Mouse (Mus musculus) stomach, postnatal 0 days (tissue): ENCODE results near the gene Slc16a8. TPM values are rescaled to one million over a fixed set of nuclear protein-coding genes. Genes with fewer than 3 reads are reported as not detected.
"Not testable (repeated sequence)": the region's sequence is repeated elsewhere in the genome, so short reads cannot be mapped to it uniquely, and the experiment has no call there.

Source experiments
- ATAC-seq: fragments of 200-750 bp; cut with Nextera tagmentation; 2 replicates; pipeline ENCODE4 v1.8.0; 2017; ENCODE audit not compliant: low FRiP score, low TSS enrichment
- DNase-seq: peaks from one replicate; pipeline ENCODE4 v3.0.0-alpha.2; 2016; ENCODE audit warnings: low spot score
- H3K27ac ChIP-seq: fragments of 300-500 bp; sonication (generic); replicated peaks from 2 replicates; pipeline ENCODE4 v1.5.1; 2014; ENCODE audit warnings: mild to moderate bottlenecking, control low read depth
- H3K27me3 ChIP-seq: fragments of 300-500 bp; sonication (generic); 2 replicates; pipeline ENCODE4 v1.6.1; 2014; ENCODE audit warnings: low read length; ENCODE audit not compliant: control insufficient read depth, insufficient read depth
- H3K36me3 ChIP-seq: fragments of 300-500 bp; sonication (generic); 2 replicates; pipeline ENCODE4 v1.6.1; 2014; ENCODE audit warnings: low read length, mixed read lengths; ENCODE audit not compliant: control insufficient read depth, insufficient read depth
- H3K4me1 ChIP-seq: fragments of 300-500 bp; sonication (generic); replicated peaks from 2 replicates; pipeline ENCODE4 v1.6.1; 2014; ENCODE audit warnings: antibody characterized with exemption; ENCODE audit not compliant: control insufficient read depth, insufficient read depth
- H3K4me2 ChIP-seq: fragments of 300-500 bp; sonication (generic); replicated peaks from 2 replicates; pipeline ENCODE4 v1.6.1; 2014; ENCODE audit warnings: low read depth, mild to moderate bottlenecking, control low read depth, moderate library complexity
- H3K4me3 ChIP-seq: fragments of 300-500 bp; sonication (generic); 2 replicates; pipeline ENCODE4 v1.5.1; 2014; ENCODE audit warnings: low read depth, low read length, control low read depth
- H3K9ac ChIP-seq: fragments of 300-500 bp; sonication (generic); 2 replicates; pipeline ENCODE4 v1.6.1; 2014; ENCODE audit warnings: mild to moderate bottlenecking, low read length, control low read depth, mixed read lengths
- H3K9me3 ChIP-seq: fragments of 300-500 bp; sonication (generic); 2 replicates; pipeline ENCODE4 v1.6.1; 2016; ENCODE audit warnings: low read length; ENCODE audit not compliant: control insufficient read depth
- CTCF ChIP-seq: IDR thresholded peaks from 2 replicates; pipeline ENCODE4 v1.5.1; 2016; ENCODE audit warnings: antibody characterized with exemption, low read depth, mild to moderate bottlenecking, moderate library complexity
- EP300 ChIP-seq: optimal IDR thresholded peaks from 2 replicates; pipeline ENCODE3; 2016; ENCODE audit warnings: antibody characterized with exemption
- WGBS: fragments of 180-500 bp; shearing (Covaris S2); extraction: QIAGEN DNeasy Blood & Tissue Kit; methylation state at CpG from one replicate; pipeline ENCODE4 v1.1.7; 2014; 5-methylcytosine and 5-hydroxymethylcytosine counted together
- polyA plus RNA-seq: library from polyadenylated mRNA; unstranded; fragments of >200 nt; fragmentation: Nextera tagmentation; extraction: Ambion mirVana; gene quantifications from 2 replicates; pipeline ENCODE4 v1.2.1, GENCODE M21; 2015

Slc16a8 gene
- polyA plus RNA-seq, 1 experiment from 2014 or later, result 0.12 TPM

- Histone ChIP-seq H3K4me3 (no peak overlapping the region), H3K27ac (0 out of 2 replicates have a peak overlapping the region, but pooled peaks have one; percentile 24), H3K4me2 (no peak overlapping the region), H3K27me3 (no peaks in the 10 kb centered on the region), H3K9ac (no peak overlapping the region; the same call in 1 of the 2 replicates), H3K36me3 (peaks cover 20% of the 10 kb centered on the region), H3K4me1 (no peaks in the 10 kb centered on the region), H3K9me3 (no peaks in the 10 kb centered on the region)
- ATAC-seq (peak; percentile 20), DNase-seq (no peak)
- 61% methylated on average over 13 of the region's 13 CpGs for WGBS
- no peak for TF ChIP-seq EP300
- TF ChIP-seq CTCF, result no peak
Measured at GRCm38 (mm10) chr15:79242574-79243233, 11.9 kb downstream of the Slc16a8 start.

GRCm38 (mm10) chr15:79238036-79238435 lies 16.5 kb downstream of the Slc16a8 start:
- Histone ChIP-seq H3K9ac (no peak overlapping the region), H3K36me3 (peaks cover 16% of the 10 kb centered on the region), H3K9me3 (no peaks in the 10 kb centered on the region), H3K4me2 (no peak overlapping the region), H3K4me3 (no peak overlapping the region), H3K27me3 (no peaks in the 10 kb centered on the region), H3K27ac (no peak overlapping the region), H3K4me1 (no peaks in the 10 kb centered on the region)
- WGBS, result 59% methylated on average over 6 of the region's 6 CpGs
- TF ChIP-seq CTCF (no peak), EP300 (no peak)
- DNase-seq (no peak), ATAC-seq (0 out of 2 replicates have a peak, but pooled peaks have one; percentile 2)

GRCm38 (mm10) chr15:79235268-79235667 lies 19.3 kb downstream of the Slc16a8 start:
- no peak for TF ChIP-seq CTCF
- no peak for TF ChIP-seq EP300
- no peaks in the 10 kb centered on the region for H3K27me3 ChIP-seq
- H3K9me3 ChIP-seq, result no peaks in the 10 kb centered on the region
- WGBS, result 60% methylated on average over 9 of the region's 9 CpGs
- H3K36me3 ChIP-seq, result peaks cover 13% of the 10 kb centered on the region
- H3K9ac ChIP-seq, result no peak overlapping the region
- H3K4me2 ChIP-seq, result no peak overlapping the region
- DNase-seq (peak; percentile 46), ATAC-seq (no peak)
- H3K4me1 ChIP-seq, result no peaks in the 10 kb centered on the region
- H3K27ac ChIP-seq, result no peak overlapping the region
- H3K4me3 ChIP-seq, result no peak overlapping the region

- H3K9me3 ChIP-seq, result no peaks in the 10 kb centered on the region
- TF ChIP-seq CTCF, result peak; percentile 29; the same call in 1 of the 2 replicates
- no peak for TF ChIP-seq EP300
- peaks cover 3% of the 10 kb centered on the region; the same call in 1 of the 2 replicates for H3K4me1 ChIP-seq
- peak within 1 kb of the TSS; percentile 100 for H3K4me2 ChIP-seq
- ATAC-seq, result peak; percentile 84
- peak within 1 kb of the TSS; percentile 92 for H3K9ac ChIP-seq
- no peaks in the 10 kb centered on the region for H3K27me3 ChIP-seq
- H3K27ac ChIP-seq, result peak within 1 kb of the TSS; percentile 96
- DNase-seq, result peak; percentile 91
- peaks cover 3% of the 10 kb centered on the region; the same call in 1 of the 2 replicates for H3K36me3 ChIP-seq
- WGBS, result under 1% methylated on average over 51 of the region's 51 CpGs
- H3K4me3 ChIP-seq, result peak within 1 kb of the TSS; percentile 72
Measured at GRCm38 (mm10) chr15:79229058-79229821, 25.3 kb downstream of the Slc16a8 start, which contains the start of the genes Pick1 and Gm49486. TSS of gene Pick1 (plus strand) at chr15:79229173. TSS of gene Gm49486 (plus strand) at chr15:79229391.

GRCm38 (mm10) chr15:79225780-79226179 lies 28.8 kb downstream of the Slc16a8 start:
- ATAC-seq, H3K9me3 ChIP-seq, H3K4me3 ChIP-seq, DNase-seq, H3K36me3 ChIP-seq, H3K4me2 ChIP-seq, H3K4me1 ChIP-seq, H3K9ac ChIP-seq, H3K27ac ChIP-seq, H3K27me3 ChIP-seq: not testable (repeated sequence)
- TF ChIP-seq CTCF, result peak; percentile 28; the same call in 1 of the 2 replicates
- 57% methylated on average over 2 of the region's 2 CpGs for WGBS

GRCm38 (mm10) chr15:79224685-79225084 lies 29.9 kb downstream of the Slc16a8 start:
- TF ChIP-seq CTCF, result peak; percentile 98
- TF ChIP-seq EP300, result no peak
- H3K4me1 ChIP-seq, result peaks cover 1% of the 10 kb centered on the region; the same call in 1 of the 2 replicates
- 15% methylated on average over 5 of the region's 5 CpGs for WGBS
- no peak overlapping the region for H3K4me3 ChIP-seq
- no peak overlapping the region for H3K27ac ChIP-seq
- ATAC-seq (peak; percentile 66), DNase-seq (peak; percentile 84)
- H3K36me3 ChIP-seq, result no peaks in the 10 kb centered on the region
- H3K27me3 ChIP-seq, result no peaks in the 10 kb centered on the region
- H3K9ac ChIP-seq, result no peak overlapping the region
- no peak overlapping the region for H3K4me2 ChIP-seq
- no peaks in the 10 kb centered on the region for H3K9me3 ChIP-seq
